Mouse (Mus musculus) gastrocnemius, postnatal 10 days (tissue): ENCODE measurements around the gene Ube2g2. TPM values are rescaled to one million over a fixed set of nuclear protein-coding genes. Genes with fewer than 3 reads are reported as not detected.

Source experiments
- DNase-seq: peaks from one replicate; pipeline ENCODE4 v3.0.0; 2021; ENCODE audit warnings: mixed read lengths
- long read RNA-seq, 2 experiments: library from polyadenylated mRNA; stranded (forward); transcript quantifications; one replicate each; pipeline ENCODE4 v2.0.0; 2021
- total RNA-seq, 2 experiments: library from RNA; stranded (reverse); gene quantifications; 2 replicates each; pipeline ENCODE4 v1.2.3; 2021

Gene Ube2g2
- total RNA-seq, result 10 to 100 TPM; 81.3 to 85.4 TPM
- long read RNA-seq, experiment 1, transcript Ube2g2-204 (6 exons, 2,031 nt), result major isoform, 201 of 220 reads
- long read RNA-seq, experiment 1, partial matches to known transcripts, result 4 of 220 reads
- long read RNA-seq, experiment 1, other reads (novel, unspliced or antisense), result 14 of 220 reads
- long read RNA-seq, experiment 2, transcript Ube2g2-204 (6 exons, 2,031 nt), result major isoform, 199 of 229 reads
- long read RNA-seq, experiment 2, partial matches to known transcripts, result 13 of 229 reads
- long read RNA-seq, experiment 2, other reads (novel, unspliced or antisense), result 14 of 229 reads

- DNase-seq, result peak; percentile 97
Observed at GRCm38 (mm10) chr10:77622055-77622988, at the start of gene Ube2g2. TSS of gene Ube2g2 (plus strand) at chr10:77622275.

GRCm38 (mm10) chr10:77573162-77573561 is 48.9 kb upstream of the Ube2g2 start:
- DNase-seq, result no peak

DNA sequence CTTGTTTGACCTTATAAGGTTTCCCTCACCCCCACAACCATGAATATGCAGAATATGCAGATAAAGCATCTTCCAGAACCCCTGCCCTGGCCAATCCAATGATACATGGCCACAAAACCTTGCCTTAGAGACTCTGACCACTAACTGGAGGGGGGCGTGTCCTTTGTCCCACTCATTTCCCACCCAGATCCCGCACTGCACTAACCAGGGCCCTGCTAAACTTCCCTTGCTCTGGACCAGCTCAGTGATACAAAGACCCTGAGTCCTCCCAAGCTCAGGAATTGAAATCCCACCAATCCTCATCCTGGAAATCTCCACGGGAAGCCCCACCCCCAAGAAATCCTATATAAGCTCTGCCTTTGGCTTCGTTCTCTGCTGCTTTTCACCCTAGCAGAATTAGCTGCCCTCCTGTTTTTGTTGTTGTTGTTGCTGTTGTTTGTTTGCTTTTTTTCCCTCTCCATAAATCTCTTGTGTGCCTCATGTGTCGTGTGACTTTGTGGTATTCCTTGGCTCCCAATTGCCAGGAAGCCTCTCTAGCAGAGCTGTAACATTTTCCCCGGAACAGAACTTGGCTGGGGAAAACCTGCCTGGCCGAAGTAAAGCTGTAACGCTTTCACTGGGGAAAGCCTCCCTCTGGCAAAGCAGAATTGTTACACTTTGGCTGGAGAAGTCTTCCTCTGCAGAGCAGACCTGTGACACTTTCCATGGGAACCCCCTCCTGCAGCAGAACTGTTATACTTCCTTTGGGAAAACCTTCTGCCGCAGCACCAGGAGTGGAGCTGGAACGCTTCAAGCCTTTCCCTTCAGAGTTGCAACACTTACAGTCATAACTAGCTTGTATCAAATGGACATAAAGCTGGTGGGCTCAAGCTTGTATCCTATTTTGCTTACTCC is 41.8 kb upstream of the Ube2g2 start:
- DNase-seq, result no peak

- DNase-seq, result no peak
Observed at GRCm38 (mm10) chr10:77581023-77581407, 41.1 kb upstream of the Ube2g2 start.

DNA sequence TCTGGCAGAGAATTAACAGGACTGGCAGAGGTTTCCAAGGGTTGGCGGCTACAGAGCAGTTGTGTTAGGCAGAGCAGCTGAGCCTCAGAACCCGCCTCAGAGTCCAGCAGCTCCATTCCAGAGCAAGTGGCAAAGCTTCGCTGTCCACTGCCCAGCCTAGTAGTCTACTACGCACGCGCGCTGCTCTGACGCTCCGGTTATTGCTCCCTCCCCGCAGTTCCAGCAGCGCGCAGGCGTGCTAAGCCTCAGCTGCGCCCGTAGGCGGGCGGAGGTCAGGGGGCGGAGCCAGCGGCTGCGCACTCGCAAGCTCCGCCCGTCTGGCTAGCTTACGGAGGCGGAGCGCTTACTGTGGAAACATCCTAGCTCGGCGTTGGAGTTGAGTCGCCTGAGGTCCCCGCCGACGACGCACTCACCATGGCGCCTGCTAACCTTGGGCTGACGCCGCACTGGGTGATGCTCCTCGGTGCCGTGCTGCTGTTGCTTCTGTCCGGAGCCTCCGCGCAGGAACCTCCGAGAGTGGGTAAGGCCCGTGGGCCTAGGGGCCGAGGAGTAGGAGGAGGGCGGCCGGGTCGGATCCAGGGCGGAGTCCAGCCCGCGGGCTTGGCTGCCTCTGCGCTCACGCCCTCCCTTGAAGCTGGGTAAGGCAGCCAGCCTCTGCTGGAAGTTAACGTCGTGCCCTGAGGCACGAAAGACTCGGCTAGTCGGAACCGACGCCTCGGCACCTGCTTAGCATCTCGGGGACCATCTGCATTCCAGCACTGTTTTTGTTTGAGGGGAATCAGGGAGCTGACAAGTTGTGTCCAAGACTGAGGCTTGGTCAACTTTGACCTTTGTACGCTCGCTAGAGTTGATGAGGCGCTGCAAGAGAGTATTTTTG is 40.4 kb upstream of the Ube2g2 start, which contains the start of gene Pttg1ip:
TSS of gene Pttg1ip (plus strand) at position 313 of the 877 bp plus-strand sequence.
- DNase-seq, result peak; percentile 96

GRCm38 (mm10) chr10:77582285-77582618 is 39.8 kb upstream of the Ube2g2 start:
- no peak for DNase-seq

GRCm38 (mm10) chr10:77583795-77584422 is 38.2 kb upstream of the Ube2g2 start:
- DNase-seq, result no peak

DNA sequence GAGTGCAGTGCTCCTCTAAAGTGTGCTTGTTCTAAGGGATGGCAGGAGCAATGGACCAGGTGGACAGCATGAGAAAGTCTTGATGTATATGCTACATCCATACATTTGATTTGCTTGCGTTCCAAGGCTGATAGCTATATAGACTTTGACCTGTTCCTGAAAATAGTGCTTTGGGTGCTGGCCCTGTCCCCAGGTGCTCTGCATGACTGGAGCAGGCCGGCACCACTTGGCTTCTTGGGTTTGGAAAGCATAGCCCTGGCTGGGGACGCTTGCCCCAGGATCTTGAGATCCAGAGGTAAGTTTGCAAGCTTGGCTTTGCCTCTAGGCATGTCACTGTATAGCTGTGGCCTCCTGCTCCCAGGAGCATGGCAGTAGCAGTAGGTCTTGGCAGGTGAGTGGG is 35.4 kb upstream of the Ube2g2 start:
- DNase-seq, result no peak

DNA sequence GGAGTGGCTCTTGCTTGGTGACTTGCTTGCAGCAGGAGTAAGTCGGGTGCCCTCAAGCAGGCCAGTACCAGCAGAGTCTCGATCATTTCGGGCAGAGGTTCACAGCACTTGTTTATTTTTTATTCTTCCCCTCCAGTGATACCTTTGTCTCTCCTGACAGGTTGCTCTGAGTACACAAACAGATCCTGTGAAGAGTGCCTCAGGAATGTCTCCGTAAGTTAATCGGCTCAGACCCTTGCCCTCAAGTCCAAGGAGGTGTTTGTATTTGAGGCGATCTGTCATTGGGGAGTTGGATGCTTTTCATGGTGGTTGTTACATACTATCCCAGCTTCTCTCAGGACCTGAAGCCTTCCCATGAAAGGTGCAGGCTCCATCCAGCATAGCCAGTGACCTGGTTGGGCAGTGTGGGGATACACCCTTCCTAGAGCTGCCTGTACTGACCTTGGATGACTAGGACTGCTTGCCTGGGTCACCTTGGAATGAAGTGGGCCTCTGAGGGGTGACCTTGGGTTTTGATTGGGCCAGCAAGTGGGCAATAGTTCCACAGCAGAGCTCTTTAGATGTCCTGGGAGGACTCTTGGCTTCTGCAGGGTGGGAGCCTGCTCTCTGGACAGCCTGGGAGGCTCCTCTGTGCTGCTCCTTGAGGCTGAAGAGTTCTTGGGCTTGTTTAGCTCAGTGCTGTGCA is 34.8 kb upstream of the Ube2g2 start:
- no peak for DNase-seq

- DNase-seq, result no peak
Observed at GRCm38 (mm10) chr10:77588036-77588435, 34.0 kb upstream of the Ube2g2 start.

DNA sequence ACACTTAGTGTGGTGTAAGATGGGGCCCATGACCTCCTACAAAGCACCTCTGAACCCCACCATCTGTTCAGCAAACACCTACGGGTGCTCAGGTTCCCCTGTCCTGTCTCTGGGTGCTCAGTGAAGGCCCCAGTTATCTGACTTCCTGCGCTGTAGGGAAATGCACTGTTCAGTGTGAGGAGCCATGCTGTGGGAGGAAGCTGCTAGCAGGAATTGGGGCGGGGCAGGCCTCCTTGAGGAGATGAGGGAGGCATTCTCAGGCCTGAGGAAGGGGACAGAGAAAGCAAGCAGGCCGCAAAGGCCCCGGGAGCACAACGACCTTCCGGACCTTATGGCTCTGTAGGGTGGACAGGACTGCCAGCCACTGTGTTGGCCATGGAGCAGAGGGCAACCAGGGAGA is 33.0 kb upstream of the Ube2g2 start:
- no peak for DNase-seq

DNA sequence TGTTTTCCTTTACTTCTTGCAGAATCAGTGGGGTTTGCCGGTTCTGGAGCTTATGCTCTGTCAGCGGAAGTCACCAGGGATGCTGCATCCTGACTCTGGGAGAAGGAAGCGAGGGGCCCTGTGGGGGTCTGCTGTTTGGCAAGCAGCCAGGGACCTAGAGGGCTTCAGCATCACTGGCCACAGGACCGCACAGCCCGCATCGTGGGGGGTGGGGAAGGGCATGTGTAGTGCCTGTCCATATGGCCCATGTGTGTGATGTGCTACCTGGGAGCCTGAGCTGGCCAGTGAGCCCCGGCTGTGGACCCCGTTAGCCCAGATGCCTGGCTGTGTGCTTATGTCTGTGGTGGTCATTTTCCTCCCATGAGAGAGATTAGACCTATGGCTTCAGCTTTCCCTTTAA is 32.3 kb upstream of the Ube2g2 start:
- DNase-seq, result no peak

- no peak for DNase-seq
Observed at GRCm38 (mm10) chr10:77590812-77591211, 31.3 kb upstream of the Ube2g2 start.

- DNase-seq, result no peak
Observed at GRCm38 (mm10) chr10:77591546-77591945, 30.5 kb upstream of the Ube2g2 start.

DNA sequence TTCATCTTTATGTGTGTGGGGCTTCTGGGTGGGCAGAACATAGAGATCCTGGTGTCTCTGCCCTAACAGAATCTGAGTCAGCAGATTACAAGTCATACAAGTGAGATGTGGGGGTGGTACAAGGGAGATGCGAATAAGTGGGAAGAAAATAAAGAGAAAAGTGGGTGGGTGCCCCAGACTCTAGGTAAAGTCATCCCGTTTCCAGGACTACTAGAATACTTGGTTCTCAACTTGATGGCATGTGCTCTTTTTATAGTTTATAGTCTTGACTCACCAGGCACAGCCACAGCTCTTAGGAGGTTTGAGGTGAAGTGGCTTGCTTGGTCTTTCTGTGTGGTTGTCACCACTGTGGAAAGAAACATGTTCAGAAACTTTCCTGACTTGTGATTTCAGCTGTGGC is 26.0 kb upstream of the Ube2g2 start:
- DNase-seq, result no peak

GRCm38 (mm10) chr10:77603021-77603420 is 19.1 kb upstream of the Ube2g2 start:
- DNase-seq, result no peak

- no peak for DNase-seq
Observed at GRCm38 (mm10) chr10:77604111-77604510, 18.0 kb upstream of the Ube2g2 start.

DNA sequence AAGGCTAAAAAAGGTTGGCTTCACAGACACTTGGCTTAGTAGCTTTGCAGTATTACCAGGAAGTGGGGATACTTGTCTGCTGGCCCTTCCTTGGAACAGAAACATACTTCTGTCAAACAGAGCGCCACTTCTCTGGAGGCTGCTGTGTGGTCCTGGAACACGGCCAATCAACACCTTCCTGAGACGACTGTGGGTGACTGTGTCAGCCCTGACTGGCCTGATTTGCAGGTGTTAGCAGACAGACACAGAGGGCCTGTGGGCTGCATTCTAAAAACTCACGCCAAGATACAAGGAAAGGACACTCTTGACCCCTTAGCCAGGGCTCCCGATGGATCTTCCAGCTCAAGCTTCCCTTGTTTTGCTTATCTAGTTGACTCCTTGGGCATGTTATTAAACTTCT is 17.1 kb upstream of the Ube2g2 start:
- no peak for DNase-seq

DNA sequence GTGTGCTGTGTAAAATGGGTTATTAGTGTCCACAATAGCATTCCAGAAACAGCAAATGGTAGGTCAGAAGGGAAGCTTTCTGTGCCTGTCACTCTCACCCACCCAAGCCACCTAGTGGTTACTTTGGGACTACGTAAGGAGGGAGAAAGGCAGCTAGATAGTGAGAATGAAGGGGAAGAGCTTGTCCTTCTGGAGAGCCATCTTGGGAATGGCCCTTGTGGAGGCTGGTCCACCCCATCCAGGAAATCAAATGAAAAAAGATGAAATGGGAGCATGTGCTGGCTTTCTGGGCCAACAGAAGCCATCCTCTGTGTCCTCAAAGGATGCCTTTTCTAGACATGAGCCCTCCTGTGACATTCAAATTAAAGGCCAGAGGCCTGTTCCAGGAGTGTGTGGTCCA is 16.7 kb upstream of the Ube2g2 start:
- DNase-seq, result no peak
